Comparison of ENCODE assay signal across 9 mouse cellular contexts in the genomic region with DNA sequence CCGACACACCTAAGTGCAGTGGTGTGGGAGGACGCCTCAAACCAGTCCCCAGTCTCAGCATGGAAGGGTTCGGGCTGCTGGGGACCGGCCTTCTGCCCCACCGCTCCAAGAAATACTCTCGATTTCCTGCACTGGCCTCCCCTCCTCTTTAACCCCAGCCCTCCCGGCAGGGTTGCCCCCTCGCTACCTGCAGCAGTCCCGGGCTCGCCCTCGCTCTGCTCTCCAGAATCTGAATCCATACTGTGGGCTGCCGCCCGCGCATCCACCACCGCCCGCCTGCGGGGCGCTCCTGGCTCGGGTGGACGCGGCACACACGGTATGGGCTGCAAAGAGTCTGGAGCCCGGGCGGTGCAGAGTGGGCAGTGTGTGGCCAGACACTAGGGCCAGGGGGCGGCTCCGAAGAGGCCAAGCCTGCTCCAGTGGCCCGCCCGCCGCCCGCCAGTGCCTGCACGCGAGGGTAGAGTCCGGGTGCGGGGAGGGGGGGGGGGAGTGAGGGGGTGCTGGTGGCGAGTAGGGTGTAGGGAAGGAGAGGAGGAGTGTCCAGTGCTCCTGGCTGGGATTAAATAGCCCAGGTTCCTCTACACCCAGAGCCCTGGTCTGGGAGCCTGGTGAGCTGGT. TPM values are rescaled to one million over a fixed set of nuclear protein-coding genes. Genes with fewer than 3 reads are reported as not detected.
A peak's percentile ranks its signal among the peaks of the same experiment; 100 is the strongest.
DNase-seq lines count a peak whose midpoint lies in the region; ATAC-seq and TF ChIP-seq lines count a peak whose summit lies in the region.
"Had no signal": no experiment of that assay in that cellular context is flagged by ENCODE, and none has a peak within 500 bp of the region (broad histone marks: within the 10 kb centered on the region; RNA-seq: fewer than 3 reads in every experiment).

A gene (minus strand): TSS at position 357 of the 618 bp plus-strand sequence.

- no peak within 1 kb of the TSS for H3K27ac ChIP-seq in heart, embryonic 12.5 days (ENCODE audit: poor library complexity, severe bottlenecking)
- no peak within 1 kb of the TSS for H3K27ac ChIP-seq in kidney, embryonic 16.5 days (ENCODE audit: low read length)
- H3K27ac ChIP-seq in liver, postnatal 0 days (ENCODE audit: low read depth): 0 out of 2 replicates have a peak within 1 kb of the TSS, but pooled peaks have one; percentile 48
- H3K27ac ChIP-seq in neural tube, embryonic 13.5 days (replicated peaks): no peak within 1 kb of the TSS

- DNase-seq in frontal cortex, postnatal 10 days (ENCODE audit: low spot score in 2 of 2): peak; percentile 7 to 24
- no peak for DNase-seq in frontal cortex, adult 2 months (ENCODE audit: extremely low spot score in 1 of 2, low spot score in 1 of 2)
- DNase-seq in embryo, embryonic 10.5 days (ENCODE audit: low spot score): peak; percentile 53
- DNase-seq in liver, postnatal 0 days: peak; percentile 41
- no peak for DNase-seq in thymus, postnatal 36 days

- H3K36me3 ChIP-seq in heart, embryonic 12.5 days: no peaks in the 10 kb centered on the region
- H3K36me3 ChIP-seq in kidney, embryonic 16.5 days (ENCODE audit: insufficient read depth, low read length): no peaks in the 10 kb centered on the region
- no peaks in the 10 kb centered on the region for H3K36me3 ChIP-seq in liver, postnatal 0 days (replicated peaks; ENCODE audit: insufficient read depth, low read length)
- no peaks in the 10 kb centered on the region for H3K36me3 ChIP-seq in neural tube, embryonic 13.5 days
- H3K36me3 ChIP-seq: G1E had no signal

- peak within 1 kb of the TSS; percentile 64 for H3K4me3 ChIP-seq in heart, embryonic 12.5 days
- H3K4me3 ChIP-seq in kidney, embryonic 16.5 days (ENCODE audit: low read length): peak within 1 kb of the TSS; percentile 57
- peak within 1 kb of the TSS; percentile 46 for H3K4me3 ChIP-seq in liver, postnatal 0 days (ENCODE audit: low read depth, low read length)
- peak within 1 kb of the TSS; percentile 51 for H3K4me3 ChIP-seq in neural tube, embryonic 13.5 days

- peaks cover 13% of the 10 kb centered on the region for H3K4me1 ChIP-seq in heart, embryonic 12.5 days (replicated peaks)
- peaks cover 4% of the 10 kb centered on the region; the same call in 1 of the 2 replicates for H3K4me1 ChIP-seq in kidney, embryonic 16.5 days (ENCODE audit: insufficient read depth, low read length)
- peaks cover 8% of the 10 kb centered on the region; the same call in 1 of the 2 replicates for H3K4me1 ChIP-seq in liver, postnatal 0 days (ENCODE audit: insufficient read depth)
- peaks cover 27% of the 10 kb centered on the region for H3K4me1 ChIP-seq in neural tube, embryonic 13.5 days (replicated peaks)

- peak within 1 kb of the TSS; percentile 100 for H3K4me2 ChIP-seq in heart, embryonic 12.5 days
- H3K4me2 ChIP-seq in kidney, embryonic 16.5 days (replicated peaks; ENCODE audit: low read depth, low read length): peak within 1 kb of the TSS; percentile 93
- H3K4me2 ChIP-seq in liver, postnatal 0 days (ENCODE audit: low read depth, low read length): peak within 1 kb of the TSS; percentile 74
- H3K4me2 ChIP-seq in neural tube, embryonic 13.5 days: peak within 1 kb of the TSS; percentile 99

- H3K9ac ChIP-seq in heart, embryonic 12.5 days: peak within 1 kb of the TSS; percentile 69
- peak within 1 kb of the TSS; percentile 67 for H3K9ac ChIP-seq in kidney, embryonic 16.5 days (replicated peaks; ENCODE audit: low read length)
- H3K9ac ChIP-seq in liver, postnatal 0 days (replicated peaks): peak within 1 kb of the TSS; percentile 38; the same call in 1 of the 2 replicates
- peak within 1 kb of the TSS; percentile 73 for H3K9ac ChIP-seq in neural tube, embryonic 13.5 days

- under 1% methylated on average over 28 of the region's 35 CpGs for WGBS in heart, embryonic 12.5 days
- WGBS in kidney, embryonic 16.5 days: under 1% methylated on average over 30 of the region's 35 CpGs
- 1% methylated on average over 34 of the region's 35 CpGs for WGBS in liver, postnatal 0 days (ENCODE audit: insufficient replicate concordance)
- WGBS in neural tube, embryonic 13.5 days: under 1% methylated on average over 33 of the region's 35 CpGs

- no peak for TF ChIP-seq EP300 in liver, postnatal 0 days (IDR thresholded peaks at IDR 0.05; ENCODE audit: low read depth)

- H3K9me3 ChIP-seq in heart, embryonic 12.5 days (replicated peaks): no peaks in the 10 kb centered on the region
- no peaks in the 10 kb centered on the region for H3K9me3 ChIP-seq in kidney, embryonic 16.5 days (ENCODE audit: low read length)
- H3K9me3 ChIP-seq in liver, postnatal 0 days (ENCODE audit: low read length): no peaks in the 10 kb centered on the region
- H3K9me3 ChIP-seq in neural tube, embryonic 13.5 days: no peaks in the 10 kb centered on the region
- H3K9me3 ChIP-seq: G1E had no signal

- H3K27me3 ChIP-seq in heart, embryonic 12.5 days (replicated peaks): peaks cover 32% of the 10 kb centered on the region
- peaks cover 20% of the 10 kb centered on the region for H3K27me3 ChIP-seq in kidney, embryonic 16.5 days (ENCODE audit: insufficient read depth, low read length)
- peaks cover 7% of the 10 kb centered on the region; the same call in 1 of the 2 replicates for H3K27me3 ChIP-seq in liver, postnatal 0 days (ENCODE audit: insufficient read depth, low read length)
- peaks cover 46% of the 10 kb centered on the region for H3K27me3 ChIP-seq in neural tube, embryonic 13.5 days

- TF ChIP-seq CTCF in liver, postnatal 0 days (IDR thresholded peaks at IDR 0.05; ENCODE audit: low read depth): no peak

- peak; percentile 82 for ATAC-seq in heart, embryonic 12.5 days (ENCODE audit: insufficient number of reproducible peaks, low FRiP score)
- ATAC-seq in kidney, embryonic 16.5 days (ENCODE audit: low FRiP score, low TSS enrichment): peak; percentile 94
- peak; percentile 69 for ATAC-seq in liver, postnatal 0 days
- ATAC-seq in neural tube, embryonic 13.5 days (ENCODE audit: low read depth): peak; percentile 89

RNA-seq across cellular contexts. Expression of the gene that starts here (rescaled TPM):
- 2.8 and 4.8 TPM in 2 replicates for polyA plus RNA-seq in frontal cortex, adult 2 months (2012; rRNA removed)
- polyA plus RNA-seq in heart, embryonic 12.5 days (2016; fragmentation: Nextera tagmentation; extraction: Ambion mirVana): 0.13 TPM in 1 of 2 replicates, not detected in the other
- 0.41 and 0.54 TPM in 2 replicates for polyA plus RNA-seq in kidney, embryonic 16.5 days (2015; fragmentation: Nextera tagmentation; extraction: Ambion mirVana)
- polyA plus RNA-seq in liver, postnatal 0 days (2015; fragmentation: Nextera tagmentation; extraction: Ambion mirVana): 0.09 TPM in 2 replicates
- 0.82 and 1.5 TPM in 2 replicates for polyA plus RNA-seq in neural tube, embryonic 13.5 days (2015; fragmentation: Nextera tagmentation; extraction: Ambion mirVana)
- polyA plus RNA-seq: G1E had no signal

Comparison
In these comparisons a context has a peak if more than half of its experiments do, and no peak if none do; other contexts are left out.
1. DNase-seq: peak in frontal cortex, postnatal 10 days (2 of 2) and embryo, embryonic 10.5 days (single experiment); none in frontal cortex, adult 2 months (0 of 2) and thymus, postnatal 36 days (0 of 2).
2. Peak in ATAC-seq, H3K4me3 ChIP-seq, H3K9ac ChIP-seq and H3K4me2 ChIP-seq in heart, embryonic 12.5 days; RNA of the gene not detected or under 1 TPM.
3. Peak in ATAC-seq, H3K4me3 ChIP-seq, H3K9ac ChIP-seq and H3K4me2 ChIP-seq in kidney, embryonic 16.5 days; RNA of the gene not detected or under 1 TPM.
4. Peak in DNase-seq, ATAC-seq, H3K4me3 ChIP-seq, H3K27ac ChIP-seq, H3K9ac ChIP-seq and H3K4me2 ChIP-seq in liver, postnatal 0 days; RNA of the gene not detected or under 1 TPM.
5. Peak in every context shown above with its lines, with median percentiles within 50 percentile points of each other: ATAC-seq, H3K4me2 ChIP-seq, H3K4me3 ChIP-seq and H3K9ac ChIP-seq.